Mouse (Mus musculus) ES-E14 (cell line): ENCODE measurements at regions not wholly inside any gene's neighbourhood (a gene's known extent, or its start where the extent isn't known, plus 50 kb on each side); places are given as distances from the start of the nearest gene placed in this dataset.

Source experiments
- CHD2 ChIP-seq: IDR thresholded peaks from 2 replicates; pipeline ENCODE4 v1.6.1; 2014; ENCODE audit warnings: mild to moderate bottlenecking, low read depth, low read length, inconsistent platforms
- HCFC1 ChIP-seq: IDR thresholded peaks from 2 replicates; pipeline ENCODE4 v1.6.1; 2012; ENCODE audit warnings: low read length, inconsistent platforms, borderline replicate concordance; ENCODE audit not compliant: insufficient read depth
- ZC3H11A ChIP-seq: IDR thresholded peaks from 2 replicates; pipeline ENCODE4 v1.6.1; 2012; ENCODE audit warnings: low read depth, mild to moderate bottlenecking, inconsistent platforms, low read length, borderline replicate concordance

DNA sequence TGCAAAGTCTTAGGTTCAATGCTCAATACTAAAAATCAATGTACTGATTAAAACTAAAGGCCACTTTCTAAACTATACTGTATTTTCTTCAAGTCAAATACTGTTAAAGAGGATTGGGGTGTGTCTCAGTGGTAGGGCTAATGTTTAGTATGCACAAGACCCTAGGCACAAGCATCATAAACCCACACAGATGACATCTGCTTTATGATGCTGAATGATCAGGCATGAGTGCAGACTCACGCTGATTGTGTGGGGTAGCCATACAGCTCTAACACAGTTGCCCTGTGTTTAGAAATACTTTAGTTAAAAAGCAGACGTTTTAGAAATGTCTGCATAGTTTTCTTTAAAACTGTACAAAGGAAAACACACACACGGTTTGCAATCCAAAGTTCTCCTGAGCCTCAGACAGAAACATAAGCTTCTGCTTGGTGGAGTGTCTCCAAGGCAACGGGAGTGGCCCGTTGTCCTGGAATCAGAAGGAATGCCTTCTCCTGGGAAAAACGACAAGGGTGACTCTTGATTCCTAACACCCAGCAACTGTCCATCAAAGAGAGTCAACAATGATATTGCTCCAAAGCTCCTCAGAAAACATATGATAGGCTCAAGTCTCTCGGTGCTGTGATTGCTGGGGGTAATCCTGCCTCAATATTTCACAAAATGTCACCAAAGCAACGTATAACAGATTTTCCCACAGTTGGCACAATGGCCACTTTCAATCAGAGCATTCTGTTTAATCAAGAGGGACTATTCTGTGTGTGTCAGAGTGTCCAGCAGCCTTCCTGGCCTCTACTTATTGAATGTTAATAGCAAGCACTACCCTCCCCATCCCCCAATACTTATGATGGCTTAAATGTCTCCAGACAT lies 209.9 kb downstream of the Qk start:
- TF ChIP-seq HCFC1 (no peak), ZC3H11A (no peak), CHD2 (no peak)
